Mouse (Mus musculus) myocyte (in vitro differentiated cells): ENCODE data around the gene Eif3g.

ENCODE experiments used
- E2F4 ChIP-seq: IDR thresholded peaks from one replicate; pipeline ENCODE4 v1.6.1; 2011; ENCODE audit warnings: mild to moderate bottlenecking, control low read depth, moderate library complexity; ENCODE audit not compliant: insufficient read depth
- POLR2A ChIP-seq: IDR thresholded peaks from one replicate; pipeline ENCODE4 v1.6.1; 2011; ENCODE audit warnings: low read depth, mild to moderate bottlenecking, control low read depth, moderate library complexity; ENCODE audit not compliant: insufficient read length
- POLR2AphosphoS2 ChIP-seq: IDR thresholded peaks from one replicate; pipeline ENCODE4 v1.6.1; 2011; ENCODE audit warnings: low read depth, control low read depth; ENCODE audit not compliant: insufficient read length
- TCF12 ChIP-seq: IDR thresholded peaks from one replicate; pipeline ENCODE4 v1.6.1; 2011; ENCODE audit warnings: mild to moderate bottlenecking, control low read depth; ENCODE audit not compliant: poor library complexity, insufficient read depth, severe bottlenecking
- USF1 ChIP-seq: IDR thresholded peaks from one replicate; pipeline ENCODE4 v1.6.1; 2011; ENCODE audit warnings: low read depth, mild to moderate bottlenecking, control low read depth, moderate library complexity

DNA sequence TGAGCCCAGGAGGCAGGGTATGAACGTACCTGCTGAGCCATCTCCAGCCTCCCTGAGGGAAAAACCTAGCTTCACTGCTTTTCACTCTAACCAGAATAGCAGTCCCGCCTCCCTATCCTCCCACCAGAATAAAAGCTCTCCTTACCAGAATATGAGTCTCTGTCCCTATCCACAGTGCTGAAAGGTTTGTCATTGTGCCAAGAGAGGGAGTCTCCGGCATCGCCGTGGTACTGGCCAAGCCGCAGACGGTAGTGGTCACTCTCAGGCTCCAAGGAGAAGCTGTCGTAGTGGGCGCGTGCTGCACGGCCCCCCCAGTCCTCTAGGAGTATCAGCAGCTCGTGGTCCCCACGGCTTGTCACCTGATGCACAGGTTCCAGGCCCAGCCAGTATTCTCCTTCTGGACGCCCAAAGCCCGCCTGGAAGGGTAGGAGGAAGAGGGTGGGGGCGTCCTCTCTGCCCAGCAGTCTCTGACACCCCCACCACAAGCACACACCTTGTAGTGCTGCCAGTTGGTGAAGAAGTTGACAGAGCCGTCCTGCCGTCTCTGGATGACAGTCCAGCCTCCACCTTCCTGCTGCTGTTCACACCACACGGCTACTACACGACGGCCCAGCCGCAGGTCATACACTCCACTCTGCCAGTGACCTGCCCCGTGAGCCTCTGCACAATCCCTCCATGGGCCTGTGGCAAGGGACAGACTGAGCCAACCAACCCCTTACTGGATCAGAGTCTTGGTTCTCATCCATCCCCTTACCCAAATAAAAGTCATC, 23.2 kb downstream of the Eif3g start:
- no peak for TF ChIP-seq USF1
- TF ChIP-seq POLR2A = no peak
- TF ChIP-seq E2F4 = no peak
- no peak for TF ChIP-seq TCF12
- TF ChIP-seq POLR2AphosphoS2 = no peak
